In genomic region chr15:11382585-11382984, GRCm38 (mm10) we compare ENCODE assay signal across 20 mouse cellular contexts.
"Had no signal": no experiment of that assay in that cellular context is flagged by ENCODE, and none has a peak within 500 bp of the region (broad histone marks: within the 10 kb centered on the region; RNA-seq: fewer than 3 reads in every experiment).

No protein-coding gene starts in this region.

- ATAC-seq: lung, postnatal 0 days; midbrain, embryonic 13.5 days; midbrain, embryonic 15.5 days had no signal

- H3K4me2 ChIP-seq: lung, embryonic 15.5 days; midbrain, embryonic 11.5 days; midbrain, embryonic 13.5 days; midbrain, embryonic 15.5 days; neural tube, embryonic 13.5 days; neural tube, embryonic 15.5 days had no signal

- H3K27ac ChIP-seq: lung, embryonic 15.5 days; macrophage; midbrain, embryonic 13.5 days; midbrain, embryonic 15.5 days; neural tube, embryonic 13.5 days; neural tube, embryonic 15.5 days had no signal

- H3K9ac ChIP-seq: lung, embryonic 15.5 days; midbrain, embryonic 13.5 days; midbrain, embryonic 15.5 days; neural tube, embryonic 13.5 days; neural tube, embryonic 15.5 days had no signal

- H3K4me1 ChIP-seq: lung, embryonic 15.5 days; midbrain, embryonic 13.5 days; midbrain, embryonic 15.5 days; neural tube, embryonic 13.5 days had no signal

- DNase-seq: lung, adult 2 months; lung, postnatal 14 days; lung, postnatal 36 days; retina, postnatal 1 day; right cerebral cortex, adult 18-20 months; right cerebral cortex, postnatal 25 days; right cerebral cortex, postnatal 4 days; spleen, adult 18-20 months; thymus, adult 18-20 months; thymus, postnatal 14 days; thymus, postnatal 36 days had no signal

- H3K9me3 ChIP-seq: lung, embryonic 15.5 days; midbrain, embryonic 13.5 days; midbrain, embryonic 15.5 days; neural tube, embryonic 13.5 days; neural tube, embryonic 15.5 days had no signal

- H3K27me3 ChIP-seq: lung, embryonic 15.5 days; megakaryocyte, embryonic 14.5 days; midbrain, embryonic 13.5 days; midbrain, embryonic 15.5 days; neural tube, embryonic 13.5 days; neural tube, embryonic 15.5 days had no signal

- H3K4me3 ChIP-seq: lung, embryonic 15.5 days; megakaryocyte, embryonic 14.5 days; midbrain, embryonic 13.5 days; midbrain, embryonic 15.5 days; neural tube, embryonic 13.5 days; neural tube, embryonic 15.5 days had no signal
